Mouse (Mus musculus) testis, adult 2 months (tissue): Measurements from ENCODE around the gene Mkrn1. TPM values are rescaled to one million over a fixed set of nuclear protein-coding genes. Genes with fewer than 3 reads are reported as not detected.

Experiments used
- H3K27ac ChIP-seq: fragments of 200-500 bp; 2 replicates; pipeline ENCODE4 v1.5.1; 2012; ENCODE audit warnings: low read depth, low read length; ENCODE audit not compliant: control insufficient read depth, insufficient read depth
- H3K27me3 ChIP-seq: fragments of 200-500 bp; 2 replicates; pipeline ENCODE4 v1.6.1; 2012; ENCODE audit warnings: mild to moderate bottlenecking, low read length, moderate library complexity; ENCODE audit not compliant: control insufficient read depth, insufficient read depth
- H3K36me3 ChIP-seq: fragments of 200-500 bp; 2 replicates; pipeline ENCODE4 v1.6.1; 2012; ENCODE audit warnings: mild to moderate bottlenecking, low read length; ENCODE audit not compliant: control insufficient read depth, insufficient read depth
- H3K4me1 ChIP-seq: fragments of 200-500 bp; 2 replicates; pipeline ENCODE4 v1.6.1; 2012; ENCODE audit warnings: low read length; ENCODE audit not compliant: control insufficient read depth, insufficient read depth
- H3K4me3 ChIP-seq: fragments of 200-500 bp; 2 replicates; pipeline ENCODE4 v1.5.1; 2012; ENCODE audit warnings: low read depth, mild to moderate bottlenecking, low read length, moderate library complexity, mixed read lengths; ENCODE audit not compliant: control insufficient read depth
- CTCF ChIP-seq: fragments of 200-500 bp; IDR thresholded peaks from 2 replicates; pipeline ENCODE4 v1.5.1; 2012; ENCODE audit warnings: low read depth, mild to moderate bottlenecking, inconsistent platforms, low read length, moderate library complexity; ENCODE audit not compliant: control insufficient read depth, insufficient read depth, insufficient replicate concordance
- POLR2A ChIP-seq: fragments of 200-500 bp; IDR thresholded peaks from 2 replicates; pipeline ENCODE4 v1.6.1; 2012; ENCODE audit warnings: low read depth, mild to moderate bottlenecking, inconsistent platforms, low read length, moderate library complexity; ENCODE audit not compliant: control insufficient read depth
- polyA plus RNA-seq: library from polyadenylated mRNA; depleted of rRNA; stranded (reverse); fragments of >200 nt; gene quantifications from 2 replicates; pipeline ENCODE4 v1.2.3, GENCODE M21; 2012

Mkrn1 gene
- polyA plus RNA-seq, 1 experiment, result 374 TPM

DNA sequence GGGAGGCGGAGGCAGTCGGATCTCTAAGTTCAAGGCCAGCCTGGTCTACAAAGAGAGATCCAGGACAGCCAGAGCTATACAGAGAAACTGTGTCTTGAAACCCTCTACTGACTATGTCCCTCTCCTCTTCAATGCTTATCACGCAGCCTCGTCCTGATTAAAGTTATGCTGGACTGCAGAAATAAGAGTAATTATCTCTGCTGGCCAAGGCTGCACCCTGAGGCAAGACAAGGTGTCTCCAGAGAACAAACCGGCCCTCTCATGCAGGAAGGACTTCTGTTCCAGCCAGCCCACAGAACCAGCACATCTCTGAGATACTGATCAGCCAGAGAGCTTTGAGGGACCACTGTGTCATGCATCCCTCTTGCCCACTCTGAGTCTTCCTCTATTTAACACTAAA is 15.6 kb upstream of the Mkrn1 start:
- no peaks in the 10 kb centered on the region for H3K36me3 ChIP-seq
- no peak for TF ChIP-seq POLR2A
- no peak for TF ChIP-seq CTCF
- H3K4me3 ChIP-seq, result no peak overlapping the region
- no peak overlapping the region for H3K27ac ChIP-seq
- H3K27me3 ChIP-seq, result no peaks in the 10 kb centered on the region
- no peaks in the 10 kb centered on the region for H3K4me1 ChIP-seq

DNA sequence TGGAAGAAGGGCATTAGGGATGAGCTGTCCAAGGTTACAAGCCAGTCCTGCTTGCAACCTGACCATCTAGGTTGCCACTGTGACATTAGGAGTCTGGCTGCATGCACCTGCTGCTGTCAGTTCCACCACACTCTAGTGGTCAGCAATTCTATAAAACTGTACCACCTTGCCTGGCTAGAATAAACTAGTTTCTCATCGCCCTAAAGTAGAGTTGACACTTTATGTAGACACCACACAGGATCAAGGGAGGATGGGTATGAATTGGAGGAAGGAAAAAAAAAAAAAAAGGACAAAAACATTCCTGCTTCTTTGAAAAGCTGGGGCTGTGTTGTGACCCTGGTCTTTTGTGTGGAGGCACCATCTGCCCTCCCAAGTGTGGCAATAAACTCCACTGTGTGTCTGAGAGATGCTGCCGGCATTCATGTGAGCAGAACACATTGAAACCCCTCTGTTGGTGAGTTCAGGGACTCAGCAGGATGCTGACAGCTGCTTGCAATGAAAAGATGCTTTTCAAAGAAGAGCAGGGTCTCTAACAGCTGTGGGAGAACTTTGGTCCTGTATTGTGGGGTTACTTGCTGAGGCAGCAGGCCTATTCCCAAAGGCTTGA is 14.7 kb upstream of the Mkrn1 start:
- Histone ChIP-seq H3K27ac (no peak overlapping the region), H3K27me3 (no peaks in the 10 kb centered on the region), H3K4me3 (no peak overlapping the region), H3K4me1 (no peaks in the 10 kb centered on the region), H3K36me3 (no peaks in the 10 kb centered on the region)
- no peak for TF ChIP-seq CTCF

DNA sequence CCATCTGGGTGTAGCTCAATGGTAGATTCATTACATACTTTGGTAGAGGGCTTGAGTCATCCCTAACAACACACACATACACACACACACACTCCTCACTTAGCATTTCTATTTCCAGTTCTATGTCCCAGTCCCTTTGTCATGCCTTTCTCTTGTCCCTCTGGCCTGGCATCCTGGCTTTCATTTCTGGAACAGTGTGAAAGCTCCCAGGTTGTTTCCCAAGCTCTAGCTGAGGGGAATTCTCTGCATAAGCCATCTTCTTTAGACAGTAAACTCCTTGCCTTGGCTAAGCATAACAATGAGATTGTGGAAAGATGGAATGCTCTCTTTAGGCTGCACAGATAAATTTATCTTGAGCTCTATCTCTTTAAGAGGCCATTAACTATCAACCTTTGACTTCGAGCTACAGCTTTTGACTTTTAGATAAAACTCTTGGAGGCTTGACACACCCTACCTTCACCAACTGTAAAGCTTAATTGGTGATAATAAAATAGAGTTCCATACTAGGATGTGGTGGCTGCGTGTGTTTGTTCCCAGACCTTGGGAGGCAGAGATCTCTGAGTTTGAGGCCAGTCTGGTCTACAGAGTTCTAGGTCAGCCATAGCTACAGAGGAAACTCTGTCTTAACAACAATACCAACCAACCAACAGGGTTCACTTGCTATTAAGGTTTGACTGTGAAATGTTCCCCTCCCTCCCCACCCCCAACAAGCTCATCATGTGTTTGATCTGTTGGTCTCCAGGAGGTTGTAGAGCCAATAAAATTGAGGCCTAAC is 14.0 kb upstream of the Mkrn1 start:
- H3K36me3 ChIP-seq, result no peaks in the 10 kb centered on the region
- H3K4me3 ChIP-seq, result no peak overlapping the region
- no peaks in the 10 kb centered on the region for H3K27me3 ChIP-seq
- no peak overlapping the region for H3K27ac ChIP-seq
- no peaks in the 10 kb centered on the region for H3K4me1 ChIP-seq
- no peak for TF ChIP-seq POLR2A
- no peak for TF ChIP-seq CTCF

DNA sequence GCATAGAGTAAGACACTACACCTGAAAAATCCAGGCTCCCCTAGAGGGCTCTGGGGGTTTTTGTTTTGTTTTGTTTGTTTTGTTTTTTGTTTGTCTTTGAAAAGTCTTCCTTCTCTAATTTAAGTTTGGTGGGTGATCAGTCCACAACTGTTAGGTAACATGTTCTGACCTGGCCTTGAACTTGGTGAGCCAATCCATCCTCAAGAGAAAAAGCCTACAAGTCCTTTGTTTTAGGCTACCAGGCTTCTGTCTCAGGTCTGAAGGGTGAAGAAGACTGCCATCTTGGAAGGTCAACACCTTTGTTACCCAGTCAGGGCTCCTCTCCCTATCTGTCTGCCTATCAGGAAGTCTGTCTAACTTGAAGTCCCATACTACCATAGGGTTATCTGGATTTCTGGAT is 13.4 kb upstream of the Mkrn1 start:
- no peak for TF ChIP-seq CTCF
- TF ChIP-seq POLR2A, result no peak
- Histone ChIP-seq H3K36me3 (no peaks in the 10 kb centered on the region), H3K4me1 (no peaks in the 10 kb centered on the region), H3K27me3 (no peaks in the 10 kb centered on the region), H3K4me3 (no peak overlapping the region), H3K27ac (no peak overlapping the region)

DNA sequence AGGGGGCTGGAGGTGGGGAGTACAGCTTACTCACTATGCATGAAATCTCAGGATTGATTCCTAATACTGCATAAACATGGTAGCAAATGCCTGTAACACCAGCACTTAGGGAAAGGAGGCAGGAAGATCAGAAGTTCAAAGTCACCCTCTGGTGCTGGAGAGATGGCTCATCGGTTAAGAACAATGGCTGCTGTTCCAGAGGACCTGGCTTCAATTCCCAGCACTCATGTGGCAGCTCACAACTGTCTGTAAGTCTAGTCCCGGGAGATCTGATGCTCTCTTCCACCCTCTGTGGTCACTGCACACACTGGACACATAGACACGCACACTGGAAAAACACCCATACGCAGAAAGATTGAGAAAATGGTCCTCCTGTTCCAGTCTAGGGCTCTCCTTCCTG is 12.9 kb upstream of the Mkrn1 start:
- H3K4me3 ChIP-seq, result no peak overlapping the region
- H3K27me3 ChIP-seq, result no peaks in the 10 kb centered on the region
- no peak for TF ChIP-seq POLR2A
- no peak for TF ChIP-seq CTCF
- H3K4me1 ChIP-seq, result no peaks in the 10 kb centered on the region
- H3K27ac ChIP-seq, result no peak overlapping the region
- H3K36me3 ChIP-seq, result no peaks in the 10 kb centered on the region

DNA sequence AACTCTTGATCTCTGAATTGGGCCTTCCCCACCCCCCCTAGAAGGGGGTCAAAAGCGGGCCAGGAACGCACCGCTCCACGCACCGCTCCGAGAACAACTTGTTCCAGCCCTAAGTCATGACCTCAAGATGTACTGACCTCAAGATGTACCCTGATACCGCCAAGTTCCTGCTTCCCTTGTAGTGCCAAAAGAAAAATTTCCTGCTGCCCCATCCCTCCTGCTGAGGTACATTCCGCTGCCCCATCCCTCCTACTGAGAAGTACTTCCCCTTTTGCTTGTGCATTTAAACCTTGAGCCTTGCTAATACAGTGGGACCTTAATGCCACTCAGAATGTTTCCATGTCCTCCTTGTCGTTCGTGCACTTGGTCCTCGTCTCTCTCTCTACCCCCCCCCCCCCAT is 10.5 kb upstream of the Mkrn1 start:
- no peaks in the 10 kb centered on the region for H3K27me3 ChIP-seq
- H3K27ac ChIP-seq, result no peak overlapping the region
- TF ChIP-seq POLR2A (no peak), CTCF (no peak)

DNA sequence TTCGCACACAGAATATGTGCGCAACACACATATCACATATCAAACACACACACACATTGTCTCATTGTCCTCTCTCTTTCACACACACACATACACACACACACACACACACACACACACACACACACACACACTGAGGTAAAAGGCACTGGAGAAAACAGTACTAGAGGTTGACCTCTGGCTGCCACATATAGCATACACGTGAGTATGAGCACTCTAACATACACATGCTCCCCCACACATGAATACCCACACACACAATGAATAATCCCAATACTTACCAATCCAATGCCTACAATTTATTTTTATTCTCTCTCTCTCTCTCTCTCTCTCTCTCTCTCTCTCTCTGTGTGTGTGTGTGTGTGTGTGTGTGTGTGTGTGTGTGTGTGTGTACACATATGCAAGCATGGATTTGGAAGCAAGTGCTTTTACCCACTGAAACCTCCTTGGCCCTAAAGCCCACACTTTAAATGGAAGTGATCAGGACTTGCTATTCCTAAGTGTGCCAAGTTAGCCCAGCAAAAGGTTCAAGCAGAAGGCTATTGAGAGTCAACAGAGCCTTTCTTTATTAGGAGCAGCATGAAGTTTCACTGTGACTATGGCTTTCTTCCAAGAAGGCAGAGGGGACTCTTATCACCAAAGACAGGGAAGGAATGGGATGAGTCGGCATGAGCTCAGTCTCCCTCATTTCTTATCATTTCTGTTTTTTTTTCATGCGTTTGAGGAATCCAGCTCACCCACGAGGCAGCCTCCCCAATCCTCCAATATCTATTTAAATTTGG is 8.9 kb upstream of the Mkrn1 start:
- H3K27me3 ChIP-seq, result no peaks in the 10 kb centered on the region
- H3K4me3 ChIP-seq, result no peak overlapping the region
- TF ChIP-seq POLR2A (no peak), CTCF (no peak)
- no peaks in the 10 kb centered on the region for H3K4me1 ChIP-seq
- H3K36me3 ChIP-seq, result no peaks in the 10 kb centered on the region
- H3K27ac ChIP-seq, result no peak overlapping the region

More for the DNA sequence above, 10.5 kb upstream of the Mkrn1 start:
- Histone ChIP-seq H3K4me3 (no peak overlapping the region), H3K36me3 (no peaks in the 10 kb centered on the region), H3K4me1 (no peaks in the 10 kb centered on the region)
